Mouse (Mus musculus) kidney, adult 2 months (tissue): ENCODE measurements at regions not wholly inside any gene's neighbourhood (a gene's known extent, or its start where the extent isn't known, plus 50 kb on each side); places are given as distances from the start of the nearest gene placed in this dataset.
A peak's percentile ranks its signal among the peaks of the same experiment; 100 is the strongest.

Source experiments
- DNase-seq: peaks from one replicate; pipeline ENCODE4 v3.0.0; 2021
- H3K27ac ChIP-seq: fragments of 200-500 bp; 2 replicates; pipeline ENCODE4 v1.5.1; 2012; ENCODE audit warnings: low read depth, low read length, control low read depth, inconsistent platforms; ENCODE audit not compliant: insufficient read depth
- H3K27me3 ChIP-seq: fragments of 200-500 bp; replicated peaks from 2 replicates; pipeline ENCODE4 v1.6.1; 2012; ENCODE audit warnings: mild to moderate bottlenecking, moderate library complexity, low read length, inconsistent platforms; ENCODE audit not compliant: control insufficient read depth, insufficient read depth
- H3K36me3 ChIP-seq: fragments of 200-500 bp; 2 replicates; pipeline ENCODE4 v1.6.1; 2012; ENCODE audit warnings: mild to moderate bottlenecking, moderate library complexity, low read length, inconsistent platforms; ENCODE audit not compliant: control insufficient read depth, insufficient read depth
- H3K4me1 ChIP-seq: fragments of 200-500 bp; 2 replicates; pipeline ENCODE4 v1.6.1; 2011; ENCODE audit warnings: low read length; ENCODE audit not compliant: control insufficient read depth, insufficient read depth
- H3K4me3 ChIP-seq: fragments of 200-500 bp; 2 replicates; pipeline ENCODE4 v1.5.1; 2011; ENCODE audit warnings: mild to moderate bottlenecking, low read depth, low read length, control low read depth; ENCODE audit not compliant: insufficient read depth
- CTCF ChIP-seq: fragments of 200-500 bp; conservative IDR thresholded peaks from 2 replicates; pipeline ENCODE4 v1.5.1; 2011; ENCODE audit warnings: low read depth, mild to moderate bottlenecking, control low read depth, low read length, moderate library complexity, mixed read lengths; ENCODE audit not compliant: insufficient read depth, insufficient read length
- POLR2A ChIP-seq: fragments of 200-500 bp; IDR thresholded peaks from one replicate; pipeline ENCODE4 v1.6.1; 2011; ENCODE audit warnings: low read depth, low read length, control low read depth
- WGBS: fragments of 180-500 bp; shearing (Covaris S2); methylation state at CpG from one replicate; pipeline ENCODE4 v1.1.7; 2018; 5-methylcytosine and 5-hydroxymethylcytosine counted together

DNA sequence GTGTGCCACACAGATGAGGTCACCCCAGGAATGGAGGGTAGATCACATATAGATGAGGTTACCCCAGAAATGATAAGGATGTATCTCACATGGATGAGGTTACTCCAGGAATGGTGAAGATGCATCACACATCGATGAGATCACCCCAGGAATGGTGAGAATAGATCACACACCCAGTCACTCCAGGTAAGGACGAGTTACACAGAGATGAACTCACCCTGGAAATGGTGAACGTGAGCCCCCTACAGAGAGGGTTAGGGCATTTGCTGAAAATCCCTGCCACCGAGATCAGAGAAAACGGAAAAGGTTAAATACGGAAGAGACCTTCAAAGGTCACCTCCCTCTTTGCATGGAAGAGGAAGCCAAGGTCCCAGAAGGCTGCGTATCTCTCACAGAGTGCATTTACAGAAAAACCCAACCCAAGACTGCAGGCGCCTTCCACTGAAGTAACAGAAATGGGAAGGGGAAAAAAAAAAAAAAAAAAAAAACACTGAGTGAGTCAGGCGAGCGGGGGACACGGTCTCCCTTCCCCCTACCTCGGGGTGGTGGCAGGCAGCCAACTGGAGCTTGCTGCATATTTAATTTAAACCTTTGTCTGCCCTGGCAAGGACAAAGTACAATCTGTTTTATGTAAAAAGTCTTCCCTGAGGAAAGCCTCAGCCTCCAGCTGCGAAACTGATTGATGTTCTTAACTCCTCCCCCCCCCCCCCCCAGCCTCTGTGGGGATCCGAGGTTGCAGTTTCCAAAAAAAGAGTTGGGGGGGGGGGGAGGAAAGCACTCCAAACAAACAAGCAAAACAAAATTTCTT is 175.8 kb upstream of the Jmjd1c start:
- Histone ChIP-seq H3K27ac (peak overlapping the region; percentile 97), H3K4me1 (peaks cover 20% of the 10 kb centered on the region), H3K36me3 (no peaks in the 10 kb centered on the region), H3K4me3 (peak overlapping the region; percentile 30; the same call in 1 of the 2 replicates), H3K27me3 (no peaks in the 10 kb centered on the region)
- 3% methylated on average over 14 of the region's 14 CpGs for WGBS
- peak; percentile 96 for DNase-seq
- no peak for TF ChIP-seq POLR2A
- TF ChIP-seq CTCF: no peak

DNA sequence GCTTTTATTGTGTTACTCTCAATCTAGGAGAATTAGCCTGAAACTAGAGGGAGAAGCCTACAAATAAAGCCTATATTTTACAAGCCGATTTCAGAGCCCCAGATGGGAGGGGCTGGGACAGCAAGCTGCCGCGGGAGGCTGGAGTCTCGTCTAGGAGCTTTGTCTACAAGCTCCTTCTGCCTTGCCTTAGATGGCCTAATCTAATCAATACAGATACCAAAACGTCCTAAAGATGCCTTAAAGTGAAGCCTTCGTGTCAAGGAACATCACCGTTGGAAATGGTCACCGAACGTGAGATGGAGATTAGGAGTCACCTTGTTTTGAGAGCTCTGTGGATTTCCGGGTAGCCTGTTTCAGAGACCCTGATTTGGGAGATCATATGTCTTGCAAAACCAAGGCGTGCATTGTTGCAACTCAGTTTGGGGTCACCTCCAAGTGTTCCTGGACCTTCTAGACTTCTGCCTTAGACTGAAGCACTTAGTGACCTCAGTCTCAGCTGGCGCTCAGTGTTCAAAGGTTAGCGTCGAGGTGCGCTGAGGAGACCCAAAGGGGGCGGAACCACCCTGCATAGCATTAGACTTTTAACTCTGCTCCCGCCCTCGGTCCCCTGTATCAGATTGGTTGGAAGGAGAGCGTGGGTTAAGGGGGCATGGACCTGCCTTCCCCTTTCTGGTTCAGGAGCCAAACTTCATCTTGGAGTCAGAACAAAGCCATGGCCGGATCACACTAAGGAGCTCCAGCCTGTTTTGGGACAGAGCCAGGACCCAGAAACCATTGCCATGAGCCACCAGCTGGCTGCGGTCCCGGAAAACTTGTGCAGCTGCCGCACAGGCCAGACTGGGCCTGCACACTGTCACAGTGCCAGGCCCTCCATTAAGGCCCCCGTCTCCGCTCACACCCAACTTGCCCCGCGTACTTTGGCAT is 174.9 kb upstream of the Jmjd1c start:
- peak overlapping the region; percentile 97 for H3K27ac ChIP-seq
- H3K4me3 ChIP-seq: no peak overlapping the region

DNA sequence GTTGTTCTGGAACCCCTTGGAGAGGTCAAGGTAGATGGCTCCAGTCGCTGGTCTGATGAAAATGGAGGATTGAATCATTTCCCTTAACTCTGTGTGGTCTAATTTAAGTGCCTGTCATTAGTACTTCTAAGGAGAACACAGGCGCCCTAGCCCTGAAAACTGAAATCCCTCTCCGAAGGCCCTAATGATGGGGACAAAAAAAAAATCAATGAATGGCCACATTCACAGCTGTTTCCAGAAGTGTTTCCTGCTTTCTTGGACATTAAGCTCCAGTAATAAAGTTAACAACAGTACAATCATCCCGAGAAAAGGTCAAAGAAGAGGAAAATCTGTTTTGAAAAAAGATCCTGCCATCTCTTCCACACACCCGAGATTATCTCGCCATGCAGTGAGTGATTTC is 174.1 kb upstream of the Jmjd1c start:
- Histone ChIP-seq H3K4me1 (peaks cover 20% of the 10 kb centered on the region), H3K27me3 (no peaks in the 10 kb centered on the region), H3K36me3 (no peaks in the 10 kb centered on the region), H3K27ac (peak overlapping the region; percentile 90), H3K4me3 (no peak overlapping the region)
- TF ChIP-seq POLR2A (no peak), CTCF (no peak)
- no peak for DNase-seq
- 34% methylated on average over 6 of the region's 6 CpGs for WGBS

More for the DNA sequence above, 174.9 kb upstream of the Jmjd1c start:
- DNase-seq: peak; percentile 100
- peaks cover 20% of the 10 kb centered on the region for H3K4me1 ChIP-seq
- 3% methylated on average over 27 of the region's 27 CpGs for WGBS
- TF ChIP-seq CTCF (no peak), POLR2A (no peak)
- no peaks in the 10 kb centered on the region for H3K27me3 ChIP-seq
- no peaks in the 10 kb centered on the region for H3K36me3 ChIP-seq

DNA sequence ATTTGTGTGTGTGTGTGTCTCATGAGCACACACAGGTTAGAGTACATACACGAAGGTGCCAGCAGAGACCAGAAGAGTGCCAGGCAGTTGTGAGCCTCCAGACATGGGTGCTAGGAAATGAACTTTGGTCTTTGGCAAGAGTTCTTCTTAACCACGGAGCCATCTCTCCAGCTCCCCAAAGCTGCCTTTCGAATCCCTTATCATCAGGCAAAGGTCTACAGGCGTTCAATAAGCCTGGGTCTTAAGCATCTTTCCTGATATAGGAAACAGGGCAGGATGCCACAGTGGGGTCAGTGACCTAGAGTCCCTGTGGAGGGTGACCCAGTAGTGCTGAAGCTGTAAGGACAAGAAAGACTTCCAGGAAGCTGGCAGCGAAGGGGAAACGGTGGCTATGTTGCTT is 173.6 kb upstream of the Jmjd1c start:
- Histone ChIP-seq H3K4me3 (no peak overlapping the region), H3K36me3 (no peaks in the 10 kb centered on the region), H3K4me1 (peaks cover 20% of the 10 kb centered on the region), H3K27me3 (no peaks in the 10 kb centered on the region), H3K27ac (peak overlapping the region; percentile 90)
- peak; percentile 57 for DNase-seq
- TF ChIP-seq CTCF (0 out of 2 replicates have a peak, but pooled peaks have one; percentile 9), POLR2A (no peak)
- WGBS: 53% methylated on average over 6 of the region's 6 CpGs

DNA sequence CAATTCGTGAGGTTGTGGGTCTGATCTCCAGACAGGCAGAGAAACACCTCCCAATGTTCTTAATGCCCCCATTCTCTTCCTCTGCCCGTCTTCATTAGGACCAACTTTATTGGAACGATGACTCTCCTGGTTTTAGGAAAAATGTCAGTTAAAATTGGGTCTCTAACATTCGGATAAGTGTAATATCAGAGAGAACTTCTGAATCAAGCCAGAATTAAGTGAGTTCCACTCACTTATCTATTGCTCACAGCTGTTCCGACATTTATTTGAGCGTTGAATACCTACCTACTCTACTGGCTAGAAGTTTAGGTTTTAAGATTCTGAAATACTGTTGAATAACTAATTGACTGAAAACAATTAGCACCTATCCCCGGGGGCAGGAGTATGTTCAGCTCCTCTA is 172.0 kb upstream of the Jmjd1c start:
- H3K27me3 ChIP-seq: no peaks in the 10 kb centered on the region
- peaks cover 20% of the 10 kb centered on the region for H3K4me1 ChIP-seq
- WGBS: 90% methylated on average over 7 of the region's 7 CpGs
- no peak for DNase-seq
- H3K4me3 ChIP-seq: no peak overlapping the region
- no peaks in the 10 kb centered on the region for H3K36me3 ChIP-seq
- no peak for TF ChIP-seq CTCF
- TF ChIP-seq POLR2A: no peak
- H3K27ac ChIP-seq: no peak overlapping the region

DNA sequence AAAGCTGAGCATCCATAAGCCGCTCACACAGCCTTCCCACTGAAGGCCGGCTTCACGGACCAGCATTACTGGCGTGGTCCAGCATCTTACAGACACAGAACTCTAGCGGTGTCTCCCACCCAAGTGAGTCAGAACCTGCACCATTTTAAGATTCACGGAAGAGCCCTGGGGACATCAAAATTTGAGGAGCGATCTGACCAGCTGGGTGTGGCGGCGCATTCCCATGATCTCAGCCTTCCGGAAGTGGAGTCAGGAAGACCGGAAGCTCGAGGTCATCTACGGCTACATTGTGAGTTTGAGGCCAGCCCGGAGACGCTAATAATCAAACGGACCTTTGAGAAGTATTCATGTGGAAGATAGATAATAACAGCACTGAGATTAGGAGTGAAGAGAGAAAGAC is 171.5 kb upstream of the Jmjd1c start:
- no peak for DNase-seq
- Histone ChIP-seq H3K4me1 (peaks cover 20% of the 10 kb centered on the region), H3K4me3 (no peak overlapping the region), H3K27ac (no peak overlapping the region), H3K27me3 (no peaks in the 10 kb centered on the region), H3K36me3 (no peaks in the 10 kb centered on the region)
- no peak for TF ChIP-seq CTCF
- no peak for TF ChIP-seq POLR2A
- 88% methylated on average over 16 of the region's 16 CpGs for WGBS

DNA sequence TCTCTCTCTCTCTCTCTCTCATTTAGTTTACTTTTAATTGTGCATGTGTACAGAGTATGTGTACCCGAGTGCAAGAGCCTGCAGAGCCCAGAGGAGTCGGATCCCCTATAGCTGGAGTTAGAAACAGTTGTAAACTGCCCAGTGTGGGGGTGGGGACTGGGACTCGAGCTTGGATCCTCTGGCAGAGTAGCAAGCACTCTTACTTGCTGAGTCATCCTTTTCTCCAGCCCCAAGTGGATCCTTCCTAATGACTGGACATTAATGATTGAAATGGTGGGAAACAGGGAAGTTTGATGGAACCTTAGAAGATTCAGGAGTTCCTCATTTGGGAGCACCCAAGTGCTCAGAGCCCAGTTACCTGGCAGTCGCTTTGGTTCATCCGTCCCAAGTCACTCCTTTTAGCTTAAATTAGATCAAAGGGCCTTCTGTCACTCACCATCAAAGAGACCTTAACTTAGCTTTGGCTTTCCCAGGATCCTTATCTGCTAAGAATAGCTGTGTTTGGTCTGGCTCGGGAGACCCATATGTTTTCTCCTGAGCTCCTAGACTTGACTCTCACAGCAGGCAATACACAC is 170.3 kb upstream of the Jmjd1c start:
- Histone ChIP-seq H3K4me1 (peaks cover 17% of the 10 kb centered on the region), H3K27me3 (no peaks in the 10 kb centered on the region), H3K4me3 (no peak overlapping the region), H3K36me3 (no peaks in the 10 kb centered on the region), H3K27ac (no peak overlapping the region)
- 76% methylated on average over 6 of the region's 6 CpGs for whole genome bisulfite sequencing
- DNase-seq: no peak
- TF ChIP-seq POLR2A: no peak
- TF ChIP-seq CTCF: no peak
